Mouse (Mus musculus) stomach, embryonic 16.5 days (tissue): Measurements from ENCODE around the gene Zc3h7b. TPM values are rescaled to one million over a fixed set of nuclear protein-coding genes. Genes with fewer than 3 reads are reported as not detected.
A peak's percentile ranks its signal among the peaks of the same experiment; 100 is the strongest.

Experiments used
- ATAC-seq: fragments of 200-750 bp; cut with Nextera tagmentation; 2 replicates; pipeline ENCODE4 v1.8.0; 2017; ENCODE audit warnings: moderate number of reproducible peaks, moderate TSS enrichment; ENCODE audit not compliant: insufficient read depth, low FRiP score
- H3K27ac ChIP-seq: fragments of 300-500 bp; sonication (generic); 2 replicates; pipeline ENCODE4 v1.5.1; 2014; ENCODE audit warnings: low read length
- H3K27me3 ChIP-seq: fragments of 300-500 bp; sonication (generic); 2 replicates; pipeline ENCODE4 v1.6.1; 2014; ENCODE audit warnings: low read length, control low read depth, mixed read lengths; ENCODE audit not compliant: control insufficient read depth, insufficient read depth
- H3K36me3 ChIP-seq: fragments of 300-500 bp; sonication (generic); 2 replicates; pipeline ENCODE4 v1.6.1; 2014; ENCODE audit warnings: low read length; ENCODE audit not compliant: control insufficient read depth, insufficient read depth
- H3K4me1 ChIP-seq: fragments of 300-500 bp; sonication (generic); 2 replicates; pipeline ENCODE4 v1.6.1; 2014; ENCODE audit warnings: low read length, control low read depth, mixed read lengths; ENCODE audit not compliant: control insufficient read depth, insufficient read depth
- H3K4me2 ChIP-seq: fragments of 300-500 bp; sonication (generic); 2 replicates; pipeline ENCODE4 v1.6.1; 2014; ENCODE audit warnings: low read depth, low read length, mixed read lengths
- H3K4me3 ChIP-seq: fragments of 300-500 bp; sonication (generic); replicated peaks from 2 replicates; pipeline ENCODE4 v1.5.1; 2014; ENCODE audit warnings: mild to moderate bottlenecking, low read length
- H3K9ac ChIP-seq: fragments of 300-500 bp; sonication (generic); 2 replicates; pipeline ENCODE4 v1.6.1; 2014; ENCODE audit warnings: low read length
- H3K9me3 ChIP-seq: fragments of 300-500 bp; sonication (generic); replicated peaks from 2 replicates; pipeline ENCODE4 v1.6.1; 2016; ENCODE audit warnings: low read length, control low read depth; ENCODE audit not compliant: control insufficient read depth
- WGBS: fragments of 180-500 bp; shearing (Covaris S2); extraction: QIAGEN DNeasy Blood & Tissue Kit; methylation state at CpG from one replicate; pipeline ENCODE4 v1.1.7; 2014; 5-methylcytosine and 5-hydroxymethylcytosine counted together
- polyA plus RNA-seq: library from polyadenylated mRNA; unstranded; fragments of >200 nt; fragmentation: Nextera tagmentation; extraction: Ambion mirVana; gene quantifications from 2 replicates; pipeline ENCODE4 v1.2.1, GENCODE M21; 2015

Gene Zc3h7b
- polyA plus RNA-seq, 1 experiment from 2014 or later = 23.9 TPM

DNA sequence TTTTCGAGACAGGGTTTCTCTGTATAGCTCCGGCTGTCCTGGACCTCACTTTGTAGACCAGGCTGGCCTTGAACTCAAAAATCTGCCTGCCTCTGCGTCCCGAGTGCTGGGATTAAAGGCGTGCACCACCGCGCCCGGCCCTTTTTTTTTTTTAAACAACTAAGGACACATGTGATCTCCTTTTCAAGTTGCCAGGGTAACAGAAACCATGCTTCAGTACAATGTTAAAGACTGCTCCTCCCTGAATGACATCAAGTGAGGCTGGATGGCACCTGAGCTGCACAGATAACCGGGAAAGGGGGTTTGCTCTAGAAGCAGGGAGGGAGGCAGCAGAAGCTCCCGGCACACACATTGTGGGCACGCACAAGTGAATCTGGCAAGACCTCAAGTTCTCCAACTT lies 35.9 kb upstream of the Zc3h7b start:
- WGBS = 92% methylated on average over 11 of the region's 11 CpGs

DNA sequence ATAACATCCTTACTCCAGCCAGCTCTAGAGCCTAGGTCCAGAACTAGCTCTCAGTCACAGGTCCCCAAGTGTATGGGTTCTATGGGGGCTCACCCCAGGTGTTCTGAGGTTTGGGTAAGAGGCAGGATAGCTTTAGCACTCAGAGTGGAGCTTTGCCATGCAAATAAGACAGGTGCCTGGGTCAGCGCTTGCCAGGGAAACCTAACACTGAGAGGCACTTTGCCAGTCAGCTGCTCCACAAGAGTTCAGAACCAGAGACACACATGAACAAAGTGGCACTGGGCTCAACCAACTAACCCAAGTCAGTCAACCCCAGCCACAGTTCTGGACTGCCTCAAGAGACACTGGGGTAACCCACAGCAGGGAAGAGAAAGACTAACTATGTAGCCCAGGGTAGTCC lies 35.2 kb upstream of the Zc3h7b start:
- no peak overlapping the region for H3K27ac ChIP-seq
- H3K9ac ChIP-seq = no peak overlapping the region
- 97% methylated on average over 1 of the region's 1 CpGs for WGBS
- no peak overlapping the region for H3K4me3 ChIP-seq
- no peaks in the 10 kb centered on the region for H3K9me3 ChIP-seq
- H3K36me3 ChIP-seq = peaks cover 48% of the 10 kb centered on the region
- H3K4me2 ChIP-seq = no peak overlapping the region
- no peaks in the 10 kb centered on the region for H3K4me1 ChIP-seq
- ATAC-seq = no peak
- no peaks in the 10 kb centered on the region for H3K27me3 ChIP-seq

More for the DNA sequence above, 35.9 kb upstream of the Zc3h7b start:
- no peak overlapping the region for H3K4me2 ChIP-seq
- H3K27ac ChIP-seq = no peak overlapping the region
- ATAC-seq = no peak
- no peaks in the 10 kb centered on the region for H3K9me3 ChIP-seq
- no peaks in the 10 kb centered on the region for H3K27me3 ChIP-seq
- no peak overlapping the region for H3K9ac ChIP-seq
- peaks cover 48% of the 10 kb centered on the region for H3K36me3 ChIP-seq
- H3K4me1 ChIP-seq = no peaks in the 10 kb centered on the region
- no peak overlapping the region for H3K4me3 ChIP-seq

DNA sequence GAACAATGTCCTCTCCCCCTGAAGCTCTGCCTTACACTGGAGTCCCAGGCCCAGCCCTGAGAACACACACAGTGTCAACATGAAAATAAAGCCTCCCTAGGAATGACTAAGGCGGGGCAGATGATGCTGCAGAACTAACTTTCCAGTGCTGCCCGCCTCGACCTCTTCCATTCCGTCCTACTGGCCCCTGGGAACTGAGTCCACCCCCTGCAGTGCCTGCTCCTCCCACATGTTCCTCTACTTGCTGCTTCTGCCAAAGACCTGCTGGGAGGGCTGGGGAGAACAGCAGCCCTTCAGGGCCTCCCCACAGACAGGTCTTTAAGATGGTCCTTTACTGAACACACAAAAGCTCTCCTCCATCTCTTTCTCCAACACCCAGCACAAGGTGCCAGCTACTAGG lies 34.1 kb upstream of the Zc3h7b start:
- no peak overlapping the region for H3K27ac ChIP-seq
- H3K36me3 ChIP-seq = peaks cover 46% of the 10 kb centered on the region
- no peak overlapping the region for H3K9ac ChIP-seq
- H3K9me3 ChIP-seq = no peaks in the 10 kb centered on the region
- 74% methylated on average over 4 of the region's 4 CpGs for WGBS
- H3K4me2 ChIP-seq = no peak overlapping the region
- H3K27me3 ChIP-seq = no peaks in the 10 kb centered on the region
- no peaks in the 10 kb centered on the region for H3K4me1 ChIP-seq
- no peak overlapping the region for H3K4me3 ChIP-seq
- no peak for ATAC-seq

- Histone ChIP-seq H3K9me3 (no peaks in the 10 kb centered on the region), H3K27me3 (no peaks in the 10 kb centered on the region), H3K27ac (no peak overlapping the region), H3K4me2 (no peak overlapping the region), H3K9ac (no peak overlapping the region), H3K4me3 (no peak overlapping the region), H3K4me1 (no peaks in the 10 kb centered on the region), H3K36me3 (peaks cover 56% of the 10 kb centered on the region)
- no peak for ATAC-seq
- WGBS = 78% methylated on average over 6 of the region's 6 CpGs
Measured at GRCm38 (mm10) chr15:81713742-81714141, 31.1 kb upstream of the Zc3h7b start.

- H3K4me3 ChIP-seq = no peak overlapping the region
- no peaks in the 10 kb centered on the region for H3K27me3 ChIP-seq
- whole genome bisulfite sequencing = 90% methylated on average over 9 of the region's 9 CpGs
- no peak for ATAC-seq
- H3K27ac ChIP-seq = no peak overlapping the region
- no peak overlapping the region for H3K9ac ChIP-seq
- no peaks in the 10 kb centered on the region for H3K9me3 ChIP-seq
- peaks cover 48% of the 10 kb centered on the region for H3K36me3 ChIP-seq
- no peak overlapping the region for H3K4me2 ChIP-seq
- H3K4me1 ChIP-seq = no peaks in the 10 kb centered on the region
Measured at GRCm38 (mm10) chr15:81718336-81719138, 26.3 kb upstream of the Zc3h7b start.

- Histone ChIP-seq H3K4me2 (no peak overlapping the region), H3K27me3 (no peaks in the 10 kb centered on the region), H3K4me3 (no peak overlapping the region), H3K9me3 (no peaks in the 10 kb centered on the region), H3K4me1 (no peaks in the 10 kb centered on the region), H3K9ac (no peak overlapping the region), H3K36me3 (peaks cover 48% of the 10 kb centered on the region), H3K27ac (no peak overlapping the region)
- 87% methylated on average over 6 of the region's 6 CpGs for WGBS
- no peak for ATAC-seq
Measured at GRCm38 (mm10) chr15:81719139-81719531, 25.7 kb upstream of the Zc3h7b start.

DNA sequence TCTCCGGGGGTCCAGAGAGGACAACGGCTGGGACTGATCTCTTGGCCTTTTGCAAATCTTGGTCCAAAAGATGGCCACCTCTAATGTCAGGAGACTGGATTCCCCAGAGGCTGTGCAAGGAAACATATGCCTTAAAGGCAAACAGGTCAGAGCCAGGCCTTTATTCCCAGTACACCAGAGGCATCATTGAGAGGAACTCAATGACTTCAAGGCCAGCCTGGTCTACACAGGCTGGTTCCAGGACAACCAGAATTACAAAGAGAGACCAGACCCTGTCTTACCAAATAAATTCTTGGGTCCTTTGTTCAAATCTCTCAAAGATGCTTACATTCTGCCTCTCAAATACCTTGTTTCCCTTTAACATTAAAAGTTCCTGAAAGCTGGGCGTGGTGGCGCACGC lies 22.5 kb upstream of the Zc3h7b start:
- H3K4me3 ChIP-seq = no peak overlapping the region
- peaks cover 29% of the 10 kb centered on the region; the same call in 1 of the 2 replicates for H3K36me3 ChIP-seq
- no peak for ATAC-seq
- no peak overlapping the region for H3K4me2 ChIP-seq
- H3K9me3 ChIP-seq = no peaks in the 10 kb centered on the region
- no peak overlapping the region for H3K9ac ChIP-seq
- H3K27ac ChIP-seq = no peak overlapping the region
- no peaks in the 10 kb centered on the region for H3K4me1 ChIP-seq
- WGBS = 95% methylated on average over 5 of the region's 5 CpGs
- no peaks in the 10 kb centered on the region for H3K27me3 ChIP-seq

- Histone ChIP-seq H3K36me3 (peaks cover 20% of the 10 kb centered on the region; the same call in 1 of the 2 replicates), H3K27ac (peak overlapping the region; percentile 9; the same call in 1 of the 2 replicates), H3K4me2 (no peak overlapping the region), H3K4me3 (no peak overlapping the region), H3K9ac (no peak overlapping the region), H3K27me3 (no peaks in the 10 kb centered on the region), H3K4me1 (peaks cover 6% of the 10 kb centered on the region), H3K9me3 (no peaks in the 10 kb centered on the region)
- WGBS = 84% methylated on average over 11 of the region's 11 CpGs
- ATAC-seq = peak; percentile 17; the same call in 1 of the 2 replicates
Measured at GRCm38 (mm10) chr15:81723653-81724052, 21.2 kb upstream of the Zc3h7b start.

- Histone ChIP-seq H3K27me3 (no peaks in the 10 kb centered on the region), H3K4me3 (no peak overlapping the region), H3K36me3 (peaks cover 11% of the 10 kb centered on the region; the same call in 1 of the 2 replicates), H3K9ac (no peak overlapping the region), H3K4me1 (peaks cover 8% of the 10 kb centered on the region), H3K9me3 (no peaks in the 10 kb centered on the region), H3K27ac (no peak overlapping the region), H3K4me2 (no peak overlapping the region)
- WGBS = 96% methylated on average over 8 of the region's 8 CpGs
- ATAC-seq = no peak
Measured at GRCm38 (mm10) chr15:81725965-81726364, 18.9 kb upstream of the Zc3h7b start.
